Mouse (Mus musculus) gastrocnemius, adult 2 months (tissue): ENCODE results near the gene Prss23. TPM values are rescaled to one million over a fixed set of nuclear protein-coding genes. Genes with fewer than 3 reads are reported as not detected.

ENCODE experiments used
- DNase-seq: peaks from one replicate; pipeline ENCODE4 v3.0.0; 2022
- H3K27ac ChIP-seq: fragments of 200-600 bp; 2 replicates; pipeline ENCODE4 v1.8.1; 2022; ENCODE audit warnings: mild to moderate bottlenecking
- H3K4me3 ChIP-seq: fragments of 200-600 bp; 2 replicates; pipeline ENCODE4 v1.8.1; 2022; ENCODE audit warnings: mild to moderate bottlenecking, moderate library complexity
- CTCF ChIP-seq: fragments of 200-600 bp; IDR thresholded peaks from 2 replicates; pipeline ENCODE4 v1.8.1; 2022; ENCODE audit warnings: antibody characterized with exemption, mild to moderate bottlenecking, moderate library complexity
- intact Hi-C: fragments of 180-260 bp; cut with DNase I; formaldehyde crosslinking; loops from one replicate; pipeline ENCODE4 v1.15.1; 2025
- long read RNA-seq, 2 experiments: library from polyadenylated mRNA; stranded (forward); transcript quantifications; one replicate each; pipeline ENCODE4 v2.0.0; 2021
- total RNA-seq, 2 experiments: library from RNA; stranded (reverse); gene quantifications; 2 replicates each; pipeline ENCODE4 v1.2.3; 2021

Prss23 gene
- 10 to 100 TPM; 40.4 to 72.1 TPM for total RNA-seq
- long read RNA-seq, experiment 1, transcript Prss23-204 (2 exons, 1,937 nt): major isoform, 40 of 69 reads
- long read RNA-seq, experiment 1, transcript Prss23-201 (2 exons, 3,228 nt): minor isoform, 16 of 69 reads
- long read RNA-seq, experiment 1, partial matches to known transcripts: 0 of 69 reads
- long read RNA-seq, experiment 1, other reads (novel, unspliced or antisense): 8 of 69 reads
- long read RNA-seq, experiment 2, transcript Prss23-204 (2 exons, 1,937 nt): major isoform, 30 of 45 reads
- long read RNA-seq, experiment 2, transcript Prss23-201 (2 exons, 3,228 nt): minor isoform, 7 of 45 reads
- long read RNA-seq, experiment 2, partial matches to known transcripts: 0 of 45 reads
- long read RNA-seq, experiment 2, other reads (novel, unspliced or antisense): 4 of 45 reads

- H3K4me3 ChIP-seq: peak within 1 kb of the TSS; percentile 67
- intact Hi-C loops: no loop called here
- peak within 1 kb of the TSS; percentile 89 for H3K27ac ChIP-seq
Measured at GRCm38 (mm10) chr7:89526731-89527429, at the start of gene Prss23. Gene Prss23, minus strand, starts transcription at chr7:89527187.

DNA sequence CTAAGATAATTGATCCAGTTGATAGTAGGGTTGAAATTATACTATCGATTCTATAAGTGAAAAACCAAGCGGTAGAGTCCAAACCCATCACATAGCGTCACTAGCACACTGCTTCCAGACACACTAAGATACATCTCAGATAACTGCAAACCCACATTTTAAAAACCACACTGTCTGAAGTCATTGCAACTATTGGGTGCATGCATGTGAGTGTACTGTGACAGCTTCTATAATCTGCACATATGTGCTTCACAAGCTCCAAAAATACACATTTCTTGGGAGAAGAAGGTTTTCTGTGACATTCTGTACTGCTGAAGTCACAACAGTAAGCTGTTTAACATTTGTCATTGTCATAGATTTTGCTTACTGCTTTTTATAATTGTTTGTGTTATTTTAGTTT is 49.1 kb upstream of the Prss23 start:
- intact Hi-C loops: no loop called here
- Histone ChIP-seq H3K4me3 (no peak overlapping the region), H3K27ac (no peak overlapping the region)
- DNase-seq: no peak
- TF ChIP-seq CTCF: no peak

More at GRCm38 (mm10) chr7:89526731-89527429, at the start of gene Prss23:
- peak; percentile 49 for DNase-seq
- TF ChIP-seq CTCF: no peak

- intact Hi-C loops: loop anchor here (10.0 kb wide), 1 partner anchor 70 kb away; the partner anchor contains the start of gene Me3
- Histone ChIP-seq H3K4me3 (no peak overlapping the region), H3K27ac (peak overlapping the region; percentile 62; the same call in 1 of the 2 replicates)
- no peak for TF ChIP-seq CTCF
- DNase-seq: no peak
Measured at GRCm38 (mm10) chr7:89564569-89564968, 37.6 kb upstream of the Prss23 start.

DNA sequence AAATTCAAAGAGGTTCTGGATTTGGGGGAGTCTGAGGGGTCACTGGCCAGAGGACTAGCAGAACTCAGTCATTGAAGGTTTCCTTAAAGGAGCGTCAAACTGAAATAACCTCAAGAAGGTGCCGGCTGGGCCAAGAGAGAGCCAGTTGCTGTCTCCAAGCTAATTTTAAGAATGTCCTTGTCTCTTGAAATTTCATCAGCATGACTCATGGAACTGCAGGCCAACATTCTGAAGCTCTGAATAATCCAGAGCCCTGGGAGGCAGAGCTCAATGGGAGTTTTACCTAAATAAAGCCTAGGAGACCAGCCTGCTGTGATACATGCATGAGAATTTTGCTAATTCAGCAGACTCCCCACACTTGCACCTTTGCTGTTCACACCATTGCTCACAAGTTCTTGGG is 36.5 kb upstream of the Prss23 start:
- intact Hi-C loops: loop anchor here (10.0 kb wide), 1 partner anchor 71 kb away; the partner anchor contains the start of gene Me3

GRCm38 (mm10) chr7:89562140-89562539 is 35.2 kb upstream of the Prss23 start:
- peak overlapping the region; percentile 53; the same call in 1 of the 2 replicates for H3K27ac ChIP-seq

More for the DNA sequence above, 36.5 kb upstream of the Prss23 start:
- TF ChIP-seq CTCF: no peak
- Histone ChIP-seq H3K4me3 (no peak overlapping the region), H3K27ac (peak overlapping the region; percentile 62)
- DNase-seq: peak; percentile 68

GRCm38 (mm10) chr7:89560939-89561338 is 34.0 kb upstream of the Prss23 start:
- no peak for TF ChIP-seq CTCF
- intact Hi-C loops: loop anchor here (10.0 kb wide), 1 partner anchor 74 kb away; the partner anchor contains the start of gene Me3
- DNase-seq: peak; percentile 19
- H3K27ac ChIP-seq: peak overlapping the region; percentile 56
- H3K4me3 ChIP-seq: no peak overlapping the region

More at GRCm38 (mm10) chr7:89562140-89562539, 35.2 kb upstream of the Prss23 start:
- intact Hi-C loops: loop anchor here (10.0 kb wide), 1 partner anchor 73 kb away; the partner anchor contains the start of gene Me3
- TF ChIP-seq CTCF: no peak
- H3K4me3 ChIP-seq: no peak overlapping the region
- no peak for DNase-seq

- intact Hi-C loops: loop anchor here (10.0 kb wide), 1 partner anchor 75 kb away; the partner anchor contains the start of gene Me3
- TF ChIP-seq CTCF: no peak
- DNase-seq: no peak
- Histone ChIP-seq H3K27ac (peak overlapping the region; percentile 51), H3K4me3 (no peak overlapping the region)
Measured at GRCm38 (mm10) chr7:89559633-89560032, 32.6 kb upstream of the Prss23 start.

GRCm38 (mm10) chr7:89559105-89559504 is 32.1 kb upstream of the Prss23 start:
- Histone ChIP-seq H3K27ac (peak overlapping the region; percentile 51), H3K4me3 (no peak overlapping the region)
- no peak for TF ChIP-seq CTCF
- DNase-seq: no peak
- intact Hi-C loops: no loop called here

- DNase-seq: no peak
- no peak for TF ChIP-seq CTCF
- Histone ChIP-seq H3K4me3 (no peak overlapping the region), H3K27ac (peak overlapping the region; percentile 51; the same call in 1 of the 2 replicates)
- intact Hi-C loops: no loop called here
Measured at GRCm38 (mm10) chr7:89558446-89559039, 31.6 kb upstream of the Prss23 start.

- DNase-seq: peak; percentile 17
- H3K27ac ChIP-seq: no peak overlapping the region
- no peak overlapping the region for H3K4me3 ChIP-seq
- no peak for TF ChIP-seq CTCF
- intact Hi-C loops: no loop called here
Measured at GRCm38 (mm10) chr7:89557056-89557455, 30.1 kb upstream of the Prss23 start.

DNA sequence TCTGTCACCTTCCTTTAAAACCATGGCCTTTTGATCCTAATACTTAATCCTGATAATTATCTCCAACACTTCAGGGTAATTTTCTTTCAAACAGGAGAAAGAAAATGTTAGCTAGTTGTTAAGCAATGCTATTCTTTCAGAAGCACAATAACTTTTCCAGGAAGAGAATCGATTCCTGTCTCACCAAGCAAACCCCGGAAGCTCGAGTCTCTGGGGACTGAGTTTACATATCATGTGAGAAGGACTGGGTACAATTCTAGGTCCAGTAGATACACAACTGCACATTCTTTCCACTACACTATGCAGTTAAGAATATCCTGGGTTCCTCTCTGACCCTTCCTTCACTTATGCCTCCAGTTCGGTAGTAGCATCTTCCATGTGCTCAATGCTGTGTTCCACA is 29.7 kb upstream of the Prss23 start:
- intact Hi-C loops: no loop called here
- no peak for DNase-seq
- Histone ChIP-seq H3K4me3 (no peak overlapping the region), H3K27ac (no peak overlapping the region)
- TF ChIP-seq CTCF: no peak

- no peak overlapping the region for H3K4me3 ChIP-seq
- intact Hi-C loops: no loop called here
- no peak for TF ChIP-seq CTCF
- no peak for DNase-seq
- no peak overlapping the region for H3K27ac ChIP-seq
Measured at GRCm38 (mm10) chr7:89555170-89555569, 28.2 kb upstream of the Prss23 start.
